Mouse (Mus musculus): ENCODE data around the gene Klc2. TPM values are rescaled to one million over a fixed set of nuclear protein-coding genes. Genes with fewer than 3 reads are reported as not detected.

Klc2 gene
- total RNA-seq, 2 experiments from 2014 or later, result not detected

- ATAC-seq (replicated peaks; ENCODE audit: low FRiP score, poor library complexity, severe bottlenecking), result no peak
Observed at GRCm38 (mm10) chr19:5058801-5059771, 59.3 kb downstream of the Klc2 start.

- no peak for ATAC-seq (replicated peaks; ENCODE audit: low FRiP score, poor library complexity, severe bottlenecking)
Observed at GRCm38 (mm10) chr19:5057876-5058775, 60.2 kb downstream of the Klc2 start.

Other genes starting within 250 kb of the Klc2 start
- not detected in 2 replicates for gene Actn3, start 240.7 kb downstream of the Klc2 start, total RNA-seq (2015; ENCODE audit: low replicate concordance)
- 0.26 and 0.53 TPM in 2 replicates for gene Actn3, start 240.7 kb downstream of the Klc2 start, total RNA-seq (2017; ENCODE audit: low replicate concordance)
- gene Zdhhc24, start 239.9 kb downstream of the Klc2 start, total RNA-seq (2015; ENCODE audit: low replicate concordance), result 19.8 and 34.0 TPM in 2 replicates
- 18.0 and 24.9 TPM in 2 replicates for gene Zdhhc24, start 239.9 kb downstream of the Klc2 start, total RNA-seq (2017; ENCODE audit: low replicate concordance)
- gene Bbs1, start 211.9 kb downstream of the Klc2 start, total RNA-seq (2015; ENCODE audit: low replicate concordance), result 0.42 and 4.0 TPM in 2 replicates
- 4.5 and 7.7 TPM in 2 replicates for gene Bbs1, start 211.9 kb downstream of the Klc2 start, total RNA-seq (2017; ENCODE audit: low replicate concordance)
- gene Dpp3, start 190.3 kb downstream of the Klc2 start, total RNA-seq (2015; ENCODE audit: low replicate concordance), result 9.0 and 13.0 TPM in 2 replicates
- 9.1 and 15.7 TPM in 2 replicates for gene Dpp3, start 190.3 kb downstream of the Klc2 start, total RNA-seq (2017; ENCODE audit: low replicate concordance)
- not detected in 2 replicates for gene Peli3, start 175.4 kb downstream of the Klc2 start, total RNA-seq (2015; ENCODE audit: low replicate concordance)
- not detected in 2 replicates for gene Peli3, start 175.4 kb downstream of the Klc2 start, total RNA-seq (2017; ENCODE audit: low replicate concordance)
- 4.7 and 8.0 TPM in 2 replicates for gene Mrpl11, start 156.4 kb downstream of the Klc2 start, total RNA-seq (2015; ENCODE audit: low replicate concordance)
- 10.5 and 14.1 TPM in 2 replicates for gene Mrpl11, start 156.4 kb downstream of the Klc2 start, total RNA-seq (2017; ENCODE audit: low replicate concordance)
- gene Npas4, start 128.2 kb downstream of the Klc2 start, total RNA-seq (2015; ENCODE audit: low replicate concordance), result not detected in 2 replicates
- gene Npas4, start 128.2 kb downstream of the Klc2 start, total RNA-seq (2017; ENCODE audit: low replicate concordance), result not detected in 2 replicates
- gene Slc29a2, start 94.7 kb downstream of the Klc2 start, total RNA-seq (2015; ENCODE audit: low replicate concordance), result not detected in 2 replicates
- gene Slc29a2, start 94.7 kb downstream of the Klc2 start, total RNA-seq (2017; ENCODE audit: low replicate concordance), result not detected in 2 replicates
- not detected in 2 replicates for gene B4gat1, start 79.7 kb downstream of the Klc2 start, total RNA-seq (2015; ENCODE audit: low replicate concordance)
- gene B4gat1, start 79.7 kb downstream of the Klc2 start, total RNA-seq (2017; ENCODE audit: low replicate concordance), result 0.68 TPM in 1 of 2 replicates, not detected in the other
- 1.3 and 4.0 TPM in 2 replicates for gene AC124502.3, start 79.7 kb downstream of the Klc2 start, total RNA-seq (2015; ENCODE audit: low replicate concordance)
- 2.1 TPM in 1 of 2 replicates, not detected in the other for gene AC124502.3, start 79.7 kb downstream of the Klc2 start, total RNA-seq (2017; ENCODE audit: low replicate concordance)
- gene Brms1, start 77.2 kb downstream of the Klc2 start, total RNA-seq (2015; ENCODE audit: low replicate concordance), result 4.6 and 13.0 TPM in 2 replicates
- gene Brms1, start 77.2 kb downstream of the Klc2 start, total RNA-seq (2017; ENCODE audit: low replicate concordance), result 4.5 and 10.9 TPM in 2 replicates
- 0.42 TPM in 1 of 2 replicates, not detected in the other for gene Rin1, start 68.1 kb downstream of the Klc2 start, total RNA-seq (2015; ENCODE audit: low replicate concordance)
- gene Rin1, start 68.1 kb downstream of the Klc2 start, total RNA-seq (2017; ENCODE audit: low replicate concordance), result not detected in 2 replicates
- gene Cd248, start 50.5 kb downstream of the Klc2 start, total RNA-seq (2015; ENCODE audit: low replicate concordance), result not detected in 2 replicates
- gene Cd248, start 50.5 kb downstream of the Klc2 start, total RNA-seq (2017; ENCODE audit: low replicate concordance), result not detected in 2 replicates
- not detected in 2 replicates for gene Tmem151a, start 33.0 kb downstream of the Klc2 start, total RNA-seq (2015; ENCODE audit: low replicate concordance)
- gene Tmem151a, start 33.0 kb downstream of the Klc2 start, total RNA-seq (2017; ENCODE audit: low replicate concordance), result not detected in 2 replicates
- gene Yif1a, start 30.0 kb downstream of the Klc2 start, total RNA-seq (2015; ENCODE audit: low replicate concordance), result 5.0 and 10.8 TPM in 2 replicates
- 6.2 TPM in 1 of 2 replicates, not detected in the other for gene Yif1a, start 30.0 kb downstream of the Klc2 start, total RNA-seq (2017; ENCODE audit: low replicate concordance)
- gene Cnih2, start 20.0 kb downstream of the Klc2 start, total RNA-seq (2015; ENCODE audit: low replicate concordance), result not detected in 2 replicates
- gene Cnih2, start 20.0 kb downstream of the Klc2 start, total RNA-seq (2017; ENCODE audit: low replicate concordance), result 0.39 TPM in 1 of 2 replicates, not detected in the other
- 12.2 and 13.7 TPM in 2 replicates for gene Rab1b, start 11.5 kb downstream of the Klc2 start, total RNA-seq (2015; ENCODE audit: low replicate concordance)
- 20.5 and 23.3 TPM in 2 replicates for gene Rab1b, start 11.5 kb downstream of the Klc2 start, total RNA-seq (2017; ENCODE audit: low replicate concordance)
- gene Pacs1, start 154.6 kb upstream of the Klc2 start, total RNA-seq (2015; ENCODE audit: low replicate concordance), result 13.4 and 29.2 TPM in 2 replicates
- gene Pacs1, start 154.6 kb upstream of the Klc2 start, total RNA-seq (2017; ENCODE audit: low replicate concordance), result 6.8 and 15.5 TPM in 2 replicates
- 82.5 and 114 TPM in 2 replicates for gene Sf3b2, start 176.9 kb upstream of the Klc2 start, total RNA-seq (2015; ENCODE audit: low replicate concordance)
- 107 and 146 TPM in 2 replicates for gene Sf3b2, start 176.9 kb upstream of the Klc2 start, total RNA-seq (2017; ENCODE audit: low replicate concordance)
- not detected in 2 replicates for gene Gal3st3, start 179.8 kb upstream of the Klc2 start, total RNA-seq (2015; ENCODE audit: low replicate concordance)
- gene Gal3st3, start 179.8 kb upstream of the Klc2 start, total RNA-seq (2017; ENCODE audit: low replicate concordance), result not detected in 2 replicates
- not detected in 2 replicates for gene Catsper1, start 217.2 kb upstream of the Klc2 start, total RNA-seq (2015; ENCODE audit: low replicate concordance)
- not detected in 2 replicates for gene Catsper1, start 217.2 kb upstream of the Klc2 start, total RNA-seq (2017; ENCODE audit: low replicate concordance)
- 0.42 TPM in 1 of 2 replicates, not detected in the other for gene Cst6, start 231.0 kb upstream of the Klc2 start, total RNA-seq (2015; ENCODE audit: low replicate concordance)
- not detected in 2 replicates for gene Cst6, start 231.0 kb upstream of the Klc2 start, total RNA-seq (2017; ENCODE audit: low replicate concordance)
- 26.0 and 27.0 TPM in 2 replicates for gene Eif1ad, start 248.2 kb upstream of the Klc2 start, total RNA-seq (2015; ENCODE audit: low replicate concordance)
- gene Eif1ad, start 248.2 kb upstream of the Klc2 start, total RNA-seq (2017; ENCODE audit: low replicate concordance), result 33.9 and 45.0 TPM in 2 replicates
- gene Banf1, start 248.6 kb upstream of the Klc2 start, total RNA-seq (2015; ENCODE audit: low replicate concordance), result 150 and 163 TPM in 2 replicates
- gene Banf1, start 248.6 kb upstream of the Klc2 start, total RNA-seq (2017; ENCODE audit: low replicate concordance), result 29.1 and 34.9 TPM in 2 replicates